Mouse (Mus musculus) kidney, adult 2 months (tissue): Measurements from ENCODE around the gene Smg6. TPM values are rescaled to one million over a fixed set of nuclear protein-coding genes. Genes with fewer than 3 reads are reported as not detected.

Experiments
- DNase-seq: peaks from one replicate; pipeline ENCODE4 v3.0.0; 2021
- H3K27ac ChIP-seq: fragments of 200-500 bp; 2 replicates; pipeline ENCODE4 v1.5.1; 2012; ENCODE audit warnings: low read depth, low read length, control low read depth, inconsistent platforms; ENCODE audit not compliant: insufficient read depth
- H3K27me3 ChIP-seq: fragments of 200-500 bp; replicated peaks from 2 replicates; pipeline ENCODE4 v1.6.1; 2012; ENCODE audit warnings: mild to moderate bottlenecking, moderate library complexity, low read length, inconsistent platforms; ENCODE audit not compliant: control insufficient read depth, insufficient read depth
- H3K36me3 ChIP-seq: fragments of 200-500 bp; 2 replicates; pipeline ENCODE4 v1.6.1; 2012; ENCODE audit warnings: mild to moderate bottlenecking, moderate library complexity, low read length, inconsistent platforms; ENCODE audit not compliant: control insufficient read depth, insufficient read depth
- H3K4me1 ChIP-seq: fragments of 200-500 bp; 2 replicates; pipeline ENCODE4 v1.6.1; 2011; ENCODE audit warnings: low read length; ENCODE audit not compliant: control insufficient read depth, insufficient read depth
- H3K4me3 ChIP-seq: fragments of 200-500 bp; 2 replicates; pipeline ENCODE4 v1.5.1; 2011; ENCODE audit warnings: mild to moderate bottlenecking, low read depth, low read length, control low read depth; ENCODE audit not compliant: insufficient read depth
- CTCF ChIP-seq: fragments of 200-500 bp; conservative IDR thresholded peaks from 2 replicates; pipeline ENCODE4 v1.5.1; 2011; ENCODE audit warnings: low read depth, mild to moderate bottlenecking, control low read depth, low read length, moderate library complexity, mixed read lengths; ENCODE audit not compliant: insufficient read depth, insufficient read length
- POLR2A ChIP-seq: fragments of 200-500 bp; IDR thresholded peaks from one replicate; pipeline ENCODE4 v1.6.1; 2011; ENCODE audit warnings: low read depth, low read length, control low read depth
- WGBS: fragments of 180-500 bp; shearing (Covaris S2); methylation state at CpG from one replicate; pipeline ENCODE4 v1.1.7; 2018; 5-methylcytosine and 5-hydroxymethylcytosine counted together
- polyA plus RNA-seq: library from polyadenylated mRNA; depleted of rRNA; stranded (reverse); fragments of >200 nt; gene quantifications from 2 replicates; pipeline ENCODE4 v1.2.3, GENCODE M21; 2012

Gene Smg6
- polyA plus RNA-seq, 1 experiment: 35.2 TPM

- H3K27ac ChIP-seq: no peak overlapping the region
- no peak for TF ChIP-seq POLR2A
- TF ChIP-seq CTCF: no peak
- no peaks in the 10 kb centered on the region; the same call in 1 of the 2 replicates for H3K36me3 ChIP-seq
- 36% methylated on average over 12 of the region's 12 CpGs for WGBS
- no peak for DNase-seq
- no peaks in the 10 kb centered on the region for H3K27me3 ChIP-seq
- peak overlapping the region; percentile 94 for H3K4me3 ChIP-seq
- H3K4me1 ChIP-seq: peaks cover 6% of the 10 kb centered on the region; the same call in 1 of the 2 replicates
These were observed 252.4 kb downstream of the Smg6 start for GRCm38 (mm10) chr11:75178011-75178410.

GRCm38 (mm10) chr11:75178672-75179208 is 253.1 kb downstream of the Smg6 start, which contains the start of gene Ovca2:
TSS of gene Ovca2 (minus strand) at chr11:75178835.
- H3K36me3 ChIP-seq: no peaks in the 10 kb centered on the region; the same call in 1 of the 2 replicates
- peak within 1 kb of the TSS; percentile 41 for H3K27ac ChIP-seq
- peak; percentile 83 for TF ChIP-seq CTCF
- peak; percentile 48 for TF ChIP-seq POLR2A
- peak; percentile 93 for DNase-seq
- peaks cover 4% of the 10 kb centered on the region; the same call in 1 of the 2 replicates for H3K4me1 ChIP-seq
- peak within 1 kb of the TSS; percentile 94 for H3K4me3 ChIP-seq
- H3K27me3 ChIP-seq: no peaks in the 10 kb centered on the region
- WGBS: under 1% methylated on average over 33 of the region's 33 CpGs

GRCm38 (mm10) chr11:75183917-75184570 is 258.4 kb downstream of the Smg6 start:
- Histone ChIP-seq H3K4me1 (no peaks in the 10 kb centered on the region; the same call in 1 of the 2 replicates), H3K36me3 (no peaks in the 10 kb centered on the region), H3K27ac (no peak overlapping the region), H3K27me3 (no peaks in the 10 kb centered on the region), H3K4me3 (no peak overlapping the region)
- TF ChIP-seq POLR2A: no peak
- TF ChIP-seq CTCF: no peak
- WGBS: 80% methylated on average over 2 of the region's 2 CpGs
- no peak for DNase-seq

- 95% methylated on average over 5 of the region's 5 CpGs for WGBS
- Histone ChIP-seq H3K36me3 (no peaks in the 10 kb centered on the region), H3K27me3 (no peaks in the 10 kb centered on the region), H3K4me3 (no peak overlapping the region), H3K27ac (no peak overlapping the region), H3K4me1 (no peaks in the 10 kb centered on the region; the same call in 1 of the 2 replicates)
- DNase-seq: no peak
- TF ChIP-seq POLR2A (no peak), CTCF (no peak)
These were observed 258.9 kb downstream of the Smg6 start for GRCm38 (mm10) chr11:75184573-75184972.

GRCm38 (mm10) chr11:75184986-75185385 is 259.4 kb downstream of the Smg6 start:
- Histone ChIP-seq H3K4me1 (no peaks in the 10 kb centered on the region; the same call in 1 of the 2 replicates), H3K27ac (no peak overlapping the region), H3K36me3 (no peaks in the 10 kb centered on the region), H3K4me3 (no peak overlapping the region), H3K27me3 (no peaks in the 10 kb centered on the region)
- no peak for TF ChIP-seq CTCF
- TF ChIP-seq POLR2A: no peak
- no peak for DNase-seq
- WGBS: 59% methylated on average over 2 of the region's 2 CpGs

GRCm38 (mm10) chr11:75189713-75190370 is 264.2 kb downstream of the Smg6 start:
- Histone ChIP-seq H3K4me1 (peaks cover 5% of the 10 kb centered on the region; the same call in 1 of the 2 replicates), H3K4me3 (peak overlapping the region; percentile 96), H3K27me3 (no peaks in the 10 kb centered on the region), H3K27ac (no peak overlapping the region), H3K36me3 (no peaks in the 10 kb centered on the region)
- under 1% methylated on average over 22 of the region's 22 CpGs for whole genome bisulfite sequencing
- TF ChIP-seq CTCF (no peak), POLR2A (no peak)
- peak; percentile 25 for DNase-seq

GRCm38 (mm10) chr11:75190371-75190724 is 264.7 kb downstream of the Smg6 start:
- under 1% methylated on average over 24 of the region's 24 CpGs for WGBS
- DNase-seq: peak; percentile 93
- Histone ChIP-seq H3K27me3 (no peaks in the 10 kb centered on the region), H3K36me3 (no peaks in the 10 kb centered on the region), H3K4me1 (peaks cover 5% of the 10 kb centered on the region; the same call in 1 of the 2 replicates), H3K27ac (no peak overlapping the region), H3K4me3 (peak overlapping the region; percentile 96)
- peak; percentile 43 for TF ChIP-seq CTCF
- peak; percentile 27 for TF ChIP-seq POLR2A
